Mouse (Mus musculus): ENCODE measurements around the gene Cad.

- TF ChIP-seq CTCF (IDR thresholded peaks at IDR 0.05; ENCODE audit: control insufficient read depth, insufficient read depth, insufficient read length): no peak
- no peak for TF ChIP-seq MYOG (IDR thresholded peaks at IDR 0.05; ENCODE audit: control insufficient read depth, extremely low read depth, insufficient read length)
- no peak for TF ChIP-seq MAX (IDR thresholded peaks at IDR 0.05)
- TF ChIP-seq USF1 (IDR thresholded peaks at IDR 0.05; ENCODE audit: low read depth): no peak
- no peak for TF ChIP-seq MYOD1 (IDR thresholded peaks at IDR 0.05; ENCODE audit: control insufficient read depth, insufficient read length, low read depth)
- TF ChIP-seq CEBPB (IDR thresholded peaks at IDR 0.05; ENCODE audit: low read depth): no peak
These were observed 17.2 kb downstream of the Cad start for GRCm38 (mm10) chr5:31071821-31072220.

Data from C2C12 (cell line).